Mouse (Mus musculus): ENCODE measurements around the gene Igsf21. TPM values are rescaled to one million over a fixed set of nuclear protein-coding genes. Genes with fewer than 3 reads are reported as not detected.

The Igsf21 gene
- polyA plus RNA-seq, 1 experiment from 2014 or later = 0.07 TPM

GRCm38 (mm10) chr4:140131625-140132321 lies 114.8 kb downstream of the Igsf21 start:
- ATAC-seq (ENCODE audit: insufficient number of reproducible peaks, low FRiP score, low TSS enrichment, low read depth) = no peak
- H3K4me2 ChIP-seq (ENCODE audit: low read depth, severe bottlenecking) = no peak overlapping the region
- H3K36me3 ChIP-seq (ENCODE audit: control insufficient read depth, insufficient read depth, low read length) = no peaks in the 10 kb centered on the region
- no peak overlapping the region for H3K9ac ChIP-seq (ENCODE audit: low read length)
- H3K4me3 ChIP-seq (ENCODE audit: low read depth, low read length) = no peak overlapping the region
- H3K9me3 ChIP-seq (ENCODE audit: control insufficient read depth, low read length) = no peaks in the 10 kb centered on the region; the same call in 1 of the 2 replicates
- WGBS = 39% methylated on average over 9 of the region's 9 CpGs
- H3K4me1 ChIP-seq (ENCODE audit: control insufficient read depth, insufficient read depth, low read length) = no peaks in the 10 kb centered on the region; the same call in 1 of the 2 replicates
- no peak overlapping the region for H3K27ac ChIP-seq (replicated peaks; ENCODE audit: low read depth, low read length)
- no peak for DNase-seq (ENCODE audit: low spot score)
- no peaks in the 10 kb centered on the region for H3K27me3 ChIP-seq (ENCODE audit: control insufficient read depth, insufficient read depth, low read length)

GRCm38 (mm10) chr4:140131201-140131600 lies 115.4 kb downstream of the Igsf21 start:
- DNase-seq (ENCODE audit: low spot score) (no peak), ATAC-seq (ENCODE audit: insufficient number of reproducible peaks, low FRiP score, low TSS enrichment, low read depth) (no peak)
- Histone ChIP-seq H3K4me1 (ENCODE audit: control insufficient read depth, insufficient read depth, low read length) (no peaks in the 10 kb centered on the region; the same call in 1 of the 2 replicates), H3K27me3 (ENCODE audit: control insufficient read depth, insufficient read depth, low read length) (no peaks in the 10 kb centered on the region), H3K4me3 (ENCODE audit: low read depth, low read length) (no peak overlapping the region), H3K4me2 (ENCODE audit: low read depth, severe bottlenecking) (no peak overlapping the region), H3K36me3 (ENCODE audit: control insufficient read depth, insufficient read depth, low read length) (no peaks in the 10 kb centered on the region), H3K9ac (ENCODE audit: low read length) (no peak overlapping the region), H3K9me3 (ENCODE audit: control insufficient read depth, low read length) (no peaks in the 10 kb centered on the region; the same call in 1 of the 2 replicates), H3K27ac (replicated peaks; ENCODE audit: low read depth, low read length) (no peak overlapping the region)
- 2% methylated on average over 5 of the region's 5 CpGs for WGBS

GRCm38 (mm10) chr4:140129553-140130275 lies 116.9 kb downstream of the Igsf21 start:
- Histone ChIP-seq H3K4me3 (ENCODE audit: low read depth, low read length) (no peak overlapping the region), H3K4me2 (ENCODE audit: low read depth, severe bottlenecking) (no peak overlapping the region), H3K9ac (ENCODE audit: low read length) (no peak overlapping the region), H3K36me3 (ENCODE audit: control insufficient read depth, insufficient read depth, low read length) (no peaks in the 10 kb centered on the region), H3K27me3 (ENCODE audit: control insufficient read depth, insufficient read depth, low read length) (no peaks in the 10 kb centered on the region), H3K27ac (replicated peaks; ENCODE audit: low read depth, low read length) (no peak overlapping the region), H3K4me1 (ENCODE audit: control insufficient read depth, insufficient read depth, low read length) (no peaks in the 10 kb centered on the region; the same call in 1 of the 2 replicates), H3K9me3 (ENCODE audit: control insufficient read depth, low read length) (no peaks in the 10 kb centered on the region)
- 64% methylated on average over 12 of the region's 12 CpGs for WGBS
- ATAC-seq (ENCODE audit: insufficient number of reproducible peaks, low FRiP score, low TSS enrichment, low read depth) (no peak), DNase-seq (ENCODE audit: low spot score) (no peak)

- Histone ChIP-seq H3K4me3 (ENCODE audit: low read depth, low read length) (no peak overlapping the region), H3K36me3 (ENCODE audit: control insufficient read depth, insufficient read depth, low read length) (no peaks in the 10 kb centered on the region), H3K9me3 (ENCODE audit: control insufficient read depth, low read length) (no peaks in the 10 kb centered on the region), H3K27me3 (ENCODE audit: control insufficient read depth, insufficient read depth, low read length) (no peaks in the 10 kb centered on the region), H3K9ac (ENCODE audit: low read length) (no peak overlapping the region), H3K4me1 (ENCODE audit: control insufficient read depth, insufficient read depth, low read length) (no peaks in the 10 kb centered on the region; the same call in 1 of the 2 replicates), H3K27ac (replicated peaks; ENCODE audit: low read depth, low read length) (no peak overlapping the region), H3K4me2 (ENCODE audit: low read depth, severe bottlenecking) (no peak overlapping the region)
- DNase-seq (ENCODE audit: low spot score) (no peak), ATAC-seq (ENCODE audit: insufficient number of reproducible peaks, low FRiP score, low TSS enrichment, low read depth) (no peak)
- 83% methylated on average over 11 of the region's 11 CpGs for WGBS
Observed at GRCm38 (mm10) chr4:140128116-140128515, 118.5 kb downstream of the Igsf21 start.

GRCm38 (mm10) chr4:140125806-140126205 lies 120.8 kb downstream of the Igsf21 start:
- H3K4me2 ChIP-seq (ENCODE audit: low read depth, severe bottlenecking) = no peak overlapping the region
- H3K36me3 ChIP-seq (ENCODE audit: control insufficient read depth, insufficient read depth, low read length) = no peaks in the 10 kb centered on the region
- WGBS = 89% methylated on average over 7 of the region's 7 CpGs
- no peaks in the 10 kb centered on the region for H3K27me3 ChIP-seq (ENCODE audit: control insufficient read depth, insufficient read depth, low read length)
- H3K9ac ChIP-seq (ENCODE audit: low read length) = no peak overlapping the region
- H3K9me3 ChIP-seq (ENCODE audit: control insufficient read depth, low read length) = no peaks in the 10 kb centered on the region
- H3K4me3 ChIP-seq (ENCODE audit: low read depth, low read length) = no peak overlapping the region
- no peak for ATAC-seq (ENCODE audit: insufficient number of reproducible peaks, low FRiP score, low TSS enrichment, low read depth)
- no peaks in the 10 kb centered on the region; the same call in 1 of the 2 replicates for H3K4me1 ChIP-seq (ENCODE audit: control insufficient read depth, insufficient read depth, low read length)
- no peak overlapping the region for H3K27ac ChIP-seq (replicated peaks; ENCODE audit: low read depth, low read length)
- no peak for DNase-seq (ENCODE audit: low spot score)

- Histone ChIP-seq H3K4me1 (ENCODE audit: control insufficient read depth, insufficient read depth, low read length) (no peaks in the 10 kb centered on the region), H3K27me3 (ENCODE audit: control insufficient read depth, insufficient read depth, low read length) (no peaks in the 10 kb centered on the region), H3K9ac (ENCODE audit: low read length) (no peak overlapping the region), H3K36me3 (ENCODE audit: control insufficient read depth, insufficient read depth, low read length) (no peaks in the 10 kb centered on the region), H3K4me3 (ENCODE audit: low read depth, low read length) (no peak overlapping the region), H3K9me3 (ENCODE audit: control insufficient read depth, low read length) (no peaks in the 10 kb centered on the region), H3K27ac (replicated peaks; ENCODE audit: low read depth, low read length) (no peak overlapping the region), H3K4me2 (ENCODE audit: low read depth, severe bottlenecking) (no peak overlapping the region)
- 90% methylated on average over 5 of the region's 5 CpGs for WGBS
- DNase-seq (ENCODE audit: low spot score) (no peak), ATAC-seq (ENCODE audit: insufficient number of reproducible peaks, low FRiP score, low TSS enrichment, low read depth) (no peak)
Observed at GRCm38 (mm10) chr4:140122534-140122933, 124.0 kb downstream of the Igsf21 start.

- H3K9ac ChIP-seq (ENCODE audit: low read length) = no peak overlapping the region
- no peaks in the 10 kb centered on the region for H3K27me3 ChIP-seq (ENCODE audit: control insufficient read depth, insufficient read depth, low read length)
- no peaks in the 10 kb centered on the region for H3K36me3 ChIP-seq (ENCODE audit: control insufficient read depth, insufficient read depth, low read length)
- no peak overlapping the region for H3K4me3 ChIP-seq (ENCODE audit: low read depth, low read length)
- DNase-seq (ENCODE audit: low spot score) = no peak
- H3K4me1 ChIP-seq (ENCODE audit: control insufficient read depth, insufficient read depth, low read length) = no peaks in the 10 kb centered on the region
- no peaks in the 10 kb centered on the region for H3K9me3 ChIP-seq (ENCODE audit: control insufficient read depth, low read length)
- no peak overlapping the region for H3K27ac ChIP-seq (replicated peaks; ENCODE audit: low read depth, low read length)
- WGBS = 86% methylated on average over 7 of the region's 7 CpGs
- ATAC-seq (ENCODE audit: insufficient number of reproducible peaks, low FRiP score, low TSS enrichment, low read depth) = no peak
- no peak overlapping the region for H3K4me2 ChIP-seq (ENCODE audit: low read depth, severe bottlenecking)
Observed at GRCm38 (mm10) chr4:140117275-140117691, 129.3 kb downstream of the Igsf21 start.

- 75% methylated on average over 9 of the region's 9 CpGs for WGBS
- ATAC-seq (ENCODE audit: insufficient number of reproducible peaks, low FRiP score, low TSS enrichment, low read depth) = no peak
Observed at GRCm38 (mm10) chr4:140115756-140116155, 130.8 kb downstream of the Igsf21 start.

More at GRCm38 (mm10) chr4:140115756-140116155, 130.8 kb downstream of the Igsf21 start:
- Histone ChIP-seq H3K9ac (ENCODE audit: low read length) (no peak overlapping the region), H3K4me1 (ENCODE audit: control insufficient read depth, insufficient read depth, low read length) (no peaks in the 10 kb centered on the region), H3K4me2 (ENCODE audit: low read depth, severe bottlenecking) (no peak overlapping the region), H3K27ac (replicated peaks; ENCODE audit: low read depth, low read length) (no peak overlapping the region), H3K9me3 (ENCODE audit: control insufficient read depth, low read length) (no peaks in the 10 kb centered on the region), H3K4me3 (ENCODE audit: low read depth, low read length) (no peak overlapping the region), H3K27me3 (ENCODE audit: control insufficient read depth, insufficient read depth, low read length) (no peaks in the 10 kb centered on the region), H3K36me3 (ENCODE audit: control insufficient read depth, insufficient read depth, low read length) (no peaks in the 10 kb centered on the region)
- no peak for DNase-seq (ENCODE audit: low spot score)

Data from limb, embryonic 11.5 days (tissue).